In the genomic region with DNA sequence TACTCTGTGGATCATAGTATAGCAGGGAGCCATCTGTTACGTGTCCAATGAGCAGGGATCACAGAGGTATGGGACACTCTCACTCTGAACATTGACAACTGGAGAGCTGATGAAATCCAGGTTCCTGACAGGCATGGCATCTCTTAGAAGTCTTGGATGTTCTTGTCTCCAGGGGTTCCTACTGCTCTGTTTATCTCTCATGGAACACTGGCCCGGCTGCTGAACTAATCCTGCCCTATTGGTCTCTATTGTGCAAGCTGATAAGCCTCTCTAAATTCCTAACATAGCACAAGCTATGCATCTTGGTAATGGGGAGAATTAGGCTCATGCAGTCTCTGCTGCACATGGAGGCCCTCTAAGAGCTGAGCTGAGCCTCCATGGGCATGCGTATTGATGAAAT, we compare ENCODE assay signal across 21 mouse cellular contexts. TPM values are rescaled to one million over a fixed set of nuclear protein-coding genes. Genes with fewer than 3 reads are reported as not detected.
DNase-seq lines count a peak whose midpoint lies in the region; ATAC-seq and TF ChIP-seq lines count a peak whose summit lies in the region.
"Had no signal": no experiment of that assay in that cellular context is flagged by ENCODE, and none has a peak within 500 bp of the region (broad histone marks: within the 10 kb centered on the region; RNA-seq: fewer than 3 reads in every experiment).

No protein-coding gene starts in this region.

- TF ChIP-seq POLR2A in lung, adult 2 months (IDR thresholded peaks at IDR 0.05; ENCODE audit: borderline replicate concordance, extremely low read depth, low read depth, low read length) = no peak

- TF ChIP-seq CTCF in lung, adult 2 months (IDR thresholded peaks at IDR 0.05; ENCODE audit: insufficient read depth, low read length) = no peak

- peaks cover 34% of the 10 kb centered on the region for H3K4me1 ChIP-seq in heart, embryonic 11.5 days (ENCODE audit: control insufficient read depth, insufficient read depth, low read length)
- H3K4me1 ChIP-seq in heart, embryonic 15.5 days (replicated peaks) = peaks cover 51% of the 10 kb centered on the region
- peaks cover 33% of the 10 kb centered on the region for H3K4me1 ChIP-seq in lung, embryonic 16.5 days (replicated peaks; ENCODE audit: control insufficient read depth, insufficient read depth, low read length)
- H3K4me1 ChIP-seq in lung, adult 2 months (ENCODE audit: control insufficient read depth, insufficient read depth, low read length) = peaks cover 4% of the 10 kb centered on the region; the same call in 1 of the 2 replicates

- H3K27ac ChIP-seq in heart, embryonic 11.5 days (ENCODE audit: low read depth, low read length) = peak overlapping the region; percentile 29; the same call in 1 of the 2 replicates
- H3K27ac ChIP-seq in heart, embryonic 15.5 days = peak overlapping the region; percentile 18; the same call in 1 of the 2 replicates
- H3K27ac ChIP-seq in lung, embryonic 16.5 days (ENCODE audit: low read length) = 0 out of 2 replicates have a peak overlapping the region, but pooled peaks have one; percentile 28
- H3K27ac ChIP-seq: forebrain, embryonic 15.5 days; hindbrain, embryonic 12.5 days had no signal

- H3K9ac ChIP-seq in heart, embryonic 11.5 days (ENCODE audit: low read depth, low read length) = no peak overlapping the region
- no peak overlapping the region for H3K9ac ChIP-seq in heart, embryonic 15.5 days
- no peak overlapping the region for H3K9ac ChIP-seq in lung, embryonic 16.5 days (ENCODE audit: low read length)
- H3K9ac ChIP-seq: forebrain, embryonic 15.5 days; hindbrain, embryonic 12.5 days had no signal

- no peak for ATAC-seq in heart, embryonic 11.5 days (replicated peaks; ENCODE audit: insufficient number of reproducible peaks, low FRiP score, low TSS enrichment)
- no peak; the same call in 1 of the 2 replicates for ATAC-seq in heart, embryonic 15.5 days (replicated peaks; ENCODE audit: insufficient number of reproducible peaks, insufficient read depth, low FRiP score, low read depth)
- peak; percentile 13; the same call in 1 of the 2 replicates for ATAC-seq in lung, embryonic 16.5 days (ENCODE audit: low read depth)
- ATAC-seq: forebrain, embryonic 15.5 days; hindbrain, embryonic 16.5 days; inflammation-experienced regulatory T-cells, adult 6 months; intestine, postnatal 0 days had no signal

- no peaks in the 10 kb centered on the region for H3K27me3 ChIP-seq in heart, embryonic 11.5 days (ENCODE audit: control insufficient read depth, insufficient read depth, low read length)
- no peaks in the 10 kb centered on the region for H3K27me3 ChIP-seq in heart, embryonic 15.5 days
- H3K27me3 ChIP-seq in lung, embryonic 16.5 days (ENCODE audit: control insufficient read depth, insufficient read depth, low read depth, low read length) = no peaks in the 10 kb centered on the region
- H3K27me3 ChIP-seq: forebrain, embryonic 15.5 days had no signal

- no peak overlapping the region for H3K4me2 ChIP-seq in heart, embryonic 11.5 days
- H3K4me2 ChIP-seq in heart, embryonic 15.5 days = no peak overlapping the region
- H3K4me2 ChIP-seq in lung, embryonic 16.5 days (ENCODE audit: low read depth, low read length) = no peak overlapping the region
- H3K4me2 ChIP-seq: forebrain, embryonic 15.5 days; hindbrain, embryonic 12.5 days had no signal

- no peaks in the 10 kb centered on the region for H3K9me3 ChIP-seq in heart, embryonic 11.5 days (replicated peaks; ENCODE audit: control insufficient read depth, low read length)
- H3K9me3 ChIP-seq in heart, embryonic 15.5 days (replicated peaks) = no peaks in the 10 kb centered on the region
- no peaks in the 10 kb centered on the region for H3K9me3 ChIP-seq in lung, embryonic 16.5 days (ENCODE audit: control insufficient read depth, low read length)
- H3K9me3 ChIP-seq: forebrain, embryonic 15.5 days; hindbrain, embryonic 12.5 days had no signal

- WGBS in heart, embryonic 11.5 days (ENCODE audit: insufficient replicate concordance) = 27% methylated on average over 3 of the region's 3 CpGs
- WGBS in heart, embryonic 15.5 days = 36% methylated on average over 3 of the region's 3 CpGs
- WGBS in lung, embryonic 16.5 days = 46% methylated on average over 3 of the region's 3 CpGs
- 73% methylated on average over 3 of the region's 3 CpGs for WGBS in lung, adult 2 months

- DNase-seq in heart, adult 9 months (ENCODE audit: low spot score in 2 of 2) = no peak
- no peak for DNase-seq in heart, adult 18-20 months
- no peak for DNase-seq in lung, adult 2 months
- DNase-seq in frontal cortex, postnatal 36 days (ENCODE audit: low spot score in 2 of 2) = no peak
- DNase-seq: adrenal gland, adult 2 months; adrenal gland, postnatal 25 days; cerebellum, adult 18-20 months; cerebellum, adult 9-11 months; cerebellum, postnatal 36 days; gastrocnemius, postnatal 10 days; heart, postnatal 36 days; kidney, adult 8-10 months had no signal

- no peak overlapping the region for H3K4me3 ChIP-seq in heart, embryonic 11.5 days (ENCODE audit: low read depth, low read length)
- no peak overlapping the region for H3K4me3 ChIP-seq in heart, embryonic 15.5 days
- H3K4me3 ChIP-seq in lung, embryonic 16.5 days (ENCODE audit: low read length) = no peak overlapping the region
- H3K4me3 ChIP-seq in lung, adult 2 months (replicated peaks; ENCODE audit: extremely low read depth, low read depth, low read length) = no peak overlapping the region
- H3K4me3 ChIP-seq: forebrain, embryonic 15.5 days; hindbrain, embryonic 12.5 days had no signal

- H3K36me3 ChIP-seq in heart, embryonic 11.5 days (ENCODE audit: control insufficient read depth, insufficient read depth, low read length) = no peaks in the 10 kb centered on the region
- H3K36me3 ChIP-seq in heart, embryonic 15.5 days = no peaks in the 10 kb centered on the region
- H3K36me3 ChIP-seq in lung, embryonic 16.5 days (ENCODE audit: control insufficient read depth, insufficient read depth, low read length) = no peaks in the 10 kb centered on the region
- H3K36me3 ChIP-seq: forebrain, embryonic 15.5 days; hindbrain, embryonic 12.5 days had no signal

RNA-seq across cellular contexts. Expression of gene March10, which starts 48.5 kb away (rescaled TPM):
- polyA plus RNA-seq in heart, embryonic 11.5 days (2014; fragmentation: Nextera tagmentation; extraction: Ambion mirVana) = 0.19 and 0.30 TPM in 2 replicates
- polyA plus RNA-seq in heart, embryonic 15.5 days (2015; fragmentation: Nextera tagmentation; extraction: Ambion mirVana) = 0.16 TPM in 1 of 2 replicates, not detected in the other
- not detected for total RNA-seq in heart, adult 18-20 months (2021)
- 0.38 TPM in 1 of 2 replicates, not detected in the other for polyA plus RNA-seq in lung, embryonic 16.5 days (2015; fragmentation: Nextera tagmentation; extraction: Ambion mirVana)
- polyA plus RNA-seq in lung, adult 2 months (2012; rRNA removed) = 0.08 and 0.14 TPM in 2 replicates
- total RNA-seq: adrenal gland, adult 2 months; adrenal gland, postnatal 25 days; gastrocnemius, postnatal 10 days; gastrocnemius, postnatal 4 days; heart, postnatal 36 days had no signal
- polyA plus RNA-seq: adrenal gland, adult 2 months; inflammation-experienced regulatory T-cells, adult 6 months; intestine, postnatal 0 days had no signal
